Mouse (Mus musculus): ENCODE measurements around the gene Capn2. TPM values are rescaled to one million over a fixed set of nuclear protein-coding genes. Genes with fewer than 3 reads are reported as not detected.

The Capn2 gene
- total RNA-seq, 2 experiments from 2014 or later: 60.2 to 70.7 TPM

DNA sequence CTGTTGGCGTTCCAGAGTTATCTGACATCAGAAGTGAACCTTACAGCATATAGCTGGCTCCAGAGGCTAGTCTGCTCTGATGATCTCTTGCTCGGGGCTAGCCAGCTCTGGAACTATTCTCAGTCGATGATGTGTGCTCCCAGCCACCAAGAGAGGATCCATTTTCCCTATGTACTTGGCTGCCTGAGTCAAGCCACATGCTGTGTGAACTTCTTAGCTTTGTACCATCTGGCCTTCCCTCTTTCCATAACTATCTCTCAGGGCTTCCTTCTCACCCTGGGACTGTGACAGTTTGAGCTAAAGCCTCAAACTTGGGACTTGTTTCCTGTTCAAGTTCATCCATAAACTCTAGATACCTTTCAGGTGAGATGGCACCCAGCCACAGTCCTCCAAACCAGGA lies 16.2 kb upstream of the Capn2 start:
- intact Hi-C loops (cut with DNase I; ENCODE audit: low total_unique reads): loop anchor here (10.0 kb wide), 1 partner anchor 409 kb away; the partner anchor contains the start of gene Srp9
- DNase-seq: no peak

DNA sequence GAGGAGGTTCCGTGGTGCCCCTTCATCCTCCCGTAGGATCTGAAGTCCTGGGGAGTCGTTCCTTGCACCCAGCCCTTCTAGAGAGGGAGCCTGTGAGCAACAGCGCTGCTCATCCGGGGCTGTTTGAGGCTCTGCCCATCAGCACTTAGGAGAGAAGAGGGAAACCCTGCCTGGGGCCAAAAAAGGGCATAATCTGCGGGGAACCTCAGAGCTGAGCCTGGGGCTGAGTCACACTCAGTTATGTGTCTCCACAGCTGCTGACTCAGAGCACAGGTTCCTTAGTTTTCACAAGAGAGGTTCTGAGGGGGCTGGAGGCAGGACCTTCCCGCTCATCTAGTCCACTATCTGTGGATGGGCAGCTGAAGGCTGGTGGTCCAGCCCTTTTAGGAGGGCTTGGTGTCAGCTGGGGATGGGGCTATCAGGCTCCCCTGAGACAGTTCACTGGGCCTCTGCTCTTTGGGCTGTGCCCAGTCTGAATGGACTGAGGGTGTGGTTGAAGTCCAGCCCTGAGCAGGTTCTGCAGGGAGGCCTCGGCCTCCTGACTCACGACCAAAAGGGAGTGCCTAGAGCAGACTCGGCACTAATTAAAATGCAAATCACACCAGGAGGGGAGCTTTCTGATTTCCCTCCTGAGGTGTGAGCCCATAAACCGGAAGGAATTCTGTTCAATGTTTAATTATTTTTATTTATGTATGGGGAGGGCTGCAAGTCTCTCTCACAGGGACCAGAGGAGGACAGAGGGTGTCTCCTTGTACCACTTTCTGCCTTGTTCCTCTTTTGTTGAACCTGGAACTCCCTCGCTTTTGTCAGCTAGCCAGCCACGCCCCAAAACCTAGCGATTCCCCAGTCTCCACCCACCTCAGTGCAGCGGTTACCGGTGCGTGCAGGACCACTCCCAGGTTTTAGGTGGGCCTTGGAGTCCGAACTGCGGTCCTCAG lies 10.8 kb upstream of the Capn2 start:
- peak; percentile 50 for DNase-seq
- intact Hi-C loops (cut with DNase I; ENCODE audit: low total_unique reads): no loop called here

DNA sequence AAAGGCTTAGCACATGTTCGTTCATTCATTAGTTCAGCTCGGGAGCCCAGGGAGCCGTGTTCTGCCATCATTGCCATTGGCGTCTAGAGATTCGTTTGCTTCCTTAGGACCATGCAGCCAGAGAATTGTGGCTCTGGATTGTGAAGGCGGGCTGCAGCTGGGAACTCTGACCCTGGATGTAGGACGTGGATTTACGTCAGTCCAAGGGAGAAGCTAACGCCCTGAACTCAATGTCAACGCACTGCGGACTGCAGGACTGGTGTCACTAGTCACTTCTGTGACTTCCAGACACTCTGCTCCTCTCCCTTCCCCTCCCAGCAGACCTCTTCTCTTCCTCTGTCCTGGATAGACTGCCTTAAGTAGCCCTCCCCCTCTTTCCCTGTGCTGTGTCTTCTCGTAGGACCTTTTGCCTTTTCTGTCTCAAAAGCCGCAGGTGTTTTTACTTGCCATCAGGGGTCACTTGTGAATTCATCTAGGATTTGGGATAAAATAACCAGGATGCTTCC lies 9.9 kb upstream of the Capn2 start:
- no peak for DNase-seq
- intact Hi-C loops (cut with DNase I; ENCODE audit: low total_unique reads): no loop called here

DNA sequence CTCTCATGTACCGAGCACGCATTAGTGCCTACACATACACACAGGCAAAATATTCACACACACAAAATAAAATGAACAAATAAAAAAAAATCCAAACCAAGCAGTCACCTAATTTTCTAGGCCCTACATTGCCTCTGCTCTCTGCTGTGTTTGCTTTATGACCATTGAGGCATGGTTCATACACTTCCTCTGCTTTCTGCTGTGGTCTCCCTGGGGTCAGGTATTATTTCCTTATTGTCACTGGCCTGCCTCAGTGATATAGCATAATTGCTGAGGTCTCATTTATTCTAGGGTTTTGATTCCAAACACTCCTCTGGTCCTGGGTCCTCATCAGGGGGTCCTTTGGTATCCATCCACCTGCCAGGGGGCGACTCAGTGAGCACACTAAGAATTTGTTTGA lies 8.2 kb upstream of the Capn2 start:
- intact Hi-C loops (cut with DNase I; ENCODE audit: low total_unique reads): no loop called here

DNA sequence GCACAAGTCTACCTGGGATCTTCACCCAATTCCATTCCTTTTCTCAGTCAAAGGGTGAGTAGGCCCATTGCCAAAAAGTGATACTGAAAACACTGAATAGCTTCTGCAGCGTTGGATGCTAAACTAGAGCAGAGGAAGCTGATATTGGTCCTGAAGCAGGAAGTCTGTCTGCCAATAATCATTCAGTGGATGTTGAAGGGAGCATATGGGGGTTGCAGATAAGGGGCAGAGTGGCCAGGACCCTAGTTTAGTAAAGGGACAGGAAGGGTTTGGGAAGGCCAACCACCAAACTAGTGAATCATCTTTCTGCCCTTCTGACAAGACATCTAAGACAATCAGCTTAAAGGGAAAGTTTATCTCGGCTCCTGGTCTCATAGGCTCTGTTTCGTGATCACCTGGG lies 6.3 kb upstream of the Capn2 start:
- no peak for DNase-seq
- intact Hi-C loops (cut with DNase I; ENCODE audit: low total_unique reads): no loop called here

More for the DNA sequence above, 8.2 kb upstream of the Capn2 start:
- no peak for DNase-seq

DNA sequence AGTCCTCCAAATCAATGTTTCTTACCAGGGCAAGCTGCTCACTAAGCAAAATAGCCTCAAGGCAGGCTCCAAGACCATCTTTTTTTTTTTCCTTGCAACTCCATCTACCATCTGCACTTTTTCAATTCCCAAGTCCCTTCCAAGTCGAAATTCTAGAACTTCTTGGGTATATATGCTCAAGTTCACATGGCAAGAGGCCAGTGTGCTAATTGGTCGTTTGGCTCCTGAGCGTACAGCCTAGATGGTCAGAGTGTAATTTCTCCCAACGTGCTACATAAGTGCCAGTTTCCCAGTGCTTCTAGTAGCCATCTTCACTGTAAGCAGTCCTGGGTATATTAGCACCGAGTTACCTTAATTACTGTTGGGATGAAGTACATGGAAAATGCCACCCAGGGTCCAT lies 5.6 kb upstream of the Capn2 start:
- no peak for DNase-seq
- intact Hi-C loops (cut with DNase I; ENCODE audit: low total_unique reads): no loop called here

DNA sequence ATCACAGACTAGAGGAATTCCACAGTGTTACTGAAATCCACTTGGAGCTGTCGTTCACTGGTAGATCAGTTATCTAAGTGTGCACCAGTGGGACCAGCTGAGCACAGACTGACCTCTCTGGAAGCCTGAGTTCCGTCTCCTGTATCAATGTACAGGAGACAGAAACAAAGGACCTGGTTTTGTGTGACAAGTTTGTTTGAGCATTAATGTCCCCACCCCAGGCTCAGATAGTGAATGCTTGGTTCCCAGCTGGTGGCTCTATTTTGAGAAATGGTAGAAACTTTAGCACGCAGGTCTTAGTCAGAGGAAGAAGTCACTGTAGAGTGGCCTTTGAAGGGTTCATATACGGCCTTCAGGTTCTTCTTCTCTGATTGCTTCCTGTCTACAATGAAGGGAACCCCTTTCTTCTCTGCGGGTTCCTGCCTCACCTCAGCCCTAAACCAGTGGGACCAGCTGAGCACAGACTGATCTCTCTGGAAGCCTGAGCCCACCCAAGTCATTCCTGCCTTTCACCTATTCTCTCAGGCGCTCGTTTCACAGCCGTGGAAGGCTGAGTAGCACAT lies 3.6 kb upstream of the Capn2 start:
- no peak for DNase-seq
- intact Hi-C loops (cut with DNase I; ENCODE audit: low total_unique reads): no loop called here

DNA sequence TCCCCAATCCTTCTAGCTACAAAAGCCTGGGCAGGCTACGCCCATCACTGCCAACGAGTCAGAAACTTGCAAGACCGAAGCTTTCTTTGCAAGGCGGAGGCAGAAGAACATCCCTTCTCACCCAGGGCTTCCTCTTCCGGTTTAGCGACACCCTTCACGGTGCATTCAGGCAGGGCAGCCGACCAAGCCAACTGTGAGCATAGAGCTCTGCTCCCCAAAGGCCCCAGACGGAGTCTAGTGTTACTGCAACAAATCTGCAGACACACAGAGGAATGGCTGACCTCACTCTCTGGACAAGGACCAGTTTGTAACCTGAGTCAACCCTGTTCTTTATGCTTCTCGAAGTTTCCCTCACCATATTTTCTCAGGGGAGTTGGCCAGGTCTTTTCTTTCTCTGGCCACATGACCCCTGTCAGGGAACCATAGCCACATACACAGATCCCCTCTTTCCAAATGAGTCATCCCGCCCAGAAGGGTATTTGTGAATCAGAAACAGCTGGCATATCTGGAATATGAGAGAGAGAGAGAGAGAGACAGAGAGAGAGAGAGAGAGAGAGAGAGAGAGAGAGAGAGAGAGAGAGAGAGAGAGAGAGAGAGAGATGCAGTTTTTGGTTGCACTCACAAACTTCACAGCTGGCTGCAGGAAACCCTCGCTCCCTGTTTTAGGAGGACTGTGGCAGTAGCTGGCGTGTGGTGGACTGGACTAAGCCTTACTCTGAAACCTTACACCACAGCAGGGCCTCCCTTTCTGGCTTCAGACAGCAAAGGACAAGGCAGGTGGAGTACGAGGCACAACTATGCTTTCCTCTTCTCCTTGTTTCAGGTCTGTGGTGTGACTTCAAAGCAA lies 2.9 kb upstream of the Capn2 start:
- peak; percentile 89 for DNase-seq
- intact Hi-C loops (cut with DNase I; ENCODE audit: low total_unique reads): no loop called here

DNA sequence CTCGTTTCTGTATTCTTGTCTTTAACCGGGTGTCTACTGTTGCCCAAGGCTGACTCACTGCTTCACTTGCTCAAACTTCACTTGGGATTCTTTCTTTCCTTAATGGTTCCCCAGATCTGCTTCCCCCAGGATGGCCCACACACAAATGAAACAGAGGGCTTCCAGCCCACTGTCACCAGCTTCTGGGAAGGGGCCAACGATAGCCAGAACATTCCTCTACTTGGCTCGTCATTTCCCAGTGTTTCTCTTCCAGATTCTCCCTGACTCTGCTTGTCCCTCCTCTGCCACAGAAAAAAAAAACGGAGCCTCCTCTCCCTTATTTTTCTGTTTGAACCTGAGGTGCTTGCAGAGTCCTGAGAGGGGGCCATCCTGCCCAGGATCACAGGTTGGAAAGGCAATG lies 1.9 kb upstream of the Capn2 start:
- no peak for DNase-seq
- intact Hi-C loops (cut with DNase I; ENCODE audit: low total_unique reads): no loop called here

DNA sequence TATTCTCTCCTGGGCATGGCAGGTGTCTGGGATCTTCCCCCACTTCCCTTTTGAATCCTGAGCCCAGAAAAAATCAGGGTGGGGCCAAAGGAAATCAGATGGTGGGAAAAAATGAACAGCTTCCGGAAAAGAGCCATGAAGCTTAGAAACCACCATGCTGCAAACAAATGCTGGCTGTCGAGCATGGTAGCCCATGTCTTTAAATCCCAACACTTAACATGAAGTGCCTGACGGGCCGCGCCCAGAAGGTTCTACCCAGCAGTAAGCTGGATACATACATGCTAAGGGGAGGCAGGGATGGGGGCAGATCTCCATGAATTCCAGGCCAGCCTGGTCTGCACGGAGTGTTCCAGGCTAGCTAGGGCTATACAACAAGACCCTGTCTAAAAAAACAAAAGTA lies 1.4 kb upstream of the Capn2 start:
- no peak for DNase-seq
- intact Hi-C loops (cut with DNase I; ENCODE audit: low total_unique reads): no loop called here

DNA sequence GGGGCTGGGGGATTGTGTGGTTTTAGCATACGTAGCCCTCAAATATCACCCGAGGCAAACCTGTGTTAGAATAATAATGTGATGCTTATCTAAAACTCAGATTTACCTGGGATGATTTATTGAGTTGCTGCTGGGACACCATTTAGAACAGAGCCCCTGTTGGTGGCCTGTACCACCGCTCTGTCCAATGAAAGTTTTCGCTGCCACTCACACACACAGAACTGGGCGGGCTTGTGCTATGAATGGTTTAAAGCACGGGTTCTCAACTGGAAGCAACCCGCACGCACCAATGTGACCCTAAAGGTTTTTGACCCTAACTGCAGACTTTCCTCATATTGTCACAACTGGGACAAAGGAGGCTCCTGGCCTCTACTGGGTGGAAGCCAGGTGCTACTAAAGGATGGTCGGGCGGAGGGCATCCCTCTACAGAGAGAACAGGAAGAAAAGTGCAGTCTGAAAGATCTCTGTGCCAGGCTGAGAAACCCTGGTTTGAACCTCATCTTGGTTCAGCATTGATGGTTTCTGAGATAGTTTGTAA lies 804 bp upstream of the Capn2 start:
- intact Hi-C loops (cut with DNase I; ENCODE audit: low total_unique reads): no loop called here

DNA sequence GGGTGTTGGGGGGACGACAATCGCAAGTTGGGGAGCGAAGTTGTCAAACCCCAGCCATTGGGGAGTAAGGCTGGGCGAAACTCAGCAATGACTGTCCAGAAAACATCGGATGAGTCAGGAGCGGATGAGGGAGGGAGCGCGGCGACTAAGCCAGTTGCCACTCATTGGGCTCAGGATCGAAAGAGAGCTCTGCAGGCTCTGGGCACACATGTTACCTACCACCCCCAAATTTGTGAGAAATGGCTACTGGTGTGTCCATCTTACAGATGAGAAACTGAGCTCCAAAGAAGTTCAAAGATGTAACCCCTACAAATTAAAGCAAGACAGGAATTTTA lies 236 bp upstream of the Capn2 start:
- intact Hi-C loops (cut with DNase I; ENCODE audit: low total_unique reads): no loop called here
- no peak for DNase-seq

More for the DNA sequence above, 804 bp upstream of the Capn2 start:
- DNase-seq: no peak

DNA sequence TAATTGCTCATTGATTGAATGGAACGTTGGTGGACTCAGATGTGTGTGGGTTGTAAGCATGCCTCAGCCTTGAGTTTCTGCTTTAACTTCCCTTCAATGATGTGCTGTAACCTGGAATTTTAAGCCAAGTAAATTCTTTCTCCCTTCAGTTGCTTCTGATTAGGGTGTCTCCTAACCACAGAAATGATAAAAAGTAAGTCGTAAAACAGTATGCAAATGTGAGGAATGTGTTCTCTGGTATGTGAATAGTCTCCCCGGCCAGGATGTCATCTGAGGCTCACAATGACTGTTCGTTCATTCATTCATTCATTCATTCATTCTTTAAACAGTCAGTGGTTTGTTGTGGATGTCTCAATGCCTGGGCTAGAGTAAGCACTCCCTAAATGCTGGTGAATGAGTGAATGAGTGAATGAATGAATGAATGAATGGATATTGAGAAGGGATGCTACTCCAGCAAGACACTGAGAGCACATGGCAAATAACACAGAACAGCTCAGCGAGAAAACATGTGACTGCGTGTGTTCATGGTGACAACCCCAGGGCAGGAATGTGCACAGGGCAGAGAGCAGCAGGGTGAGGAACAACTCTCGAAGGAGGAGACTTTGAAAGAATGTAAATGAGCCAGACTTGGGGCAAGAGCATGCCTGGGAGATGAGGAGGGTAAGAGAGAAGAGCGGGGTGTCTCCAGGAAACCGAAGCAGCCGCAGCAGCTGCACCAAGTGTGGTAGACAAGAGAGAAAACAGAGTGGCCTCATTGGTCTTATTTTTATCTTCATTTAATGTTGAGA lies 2.4 kb downstream of the Capn2 start:
- intact Hi-C loops (cut with DNase I; ENCODE audit: low total_unique reads): no loop called here
- no peak for DNase-seq

DNA sequence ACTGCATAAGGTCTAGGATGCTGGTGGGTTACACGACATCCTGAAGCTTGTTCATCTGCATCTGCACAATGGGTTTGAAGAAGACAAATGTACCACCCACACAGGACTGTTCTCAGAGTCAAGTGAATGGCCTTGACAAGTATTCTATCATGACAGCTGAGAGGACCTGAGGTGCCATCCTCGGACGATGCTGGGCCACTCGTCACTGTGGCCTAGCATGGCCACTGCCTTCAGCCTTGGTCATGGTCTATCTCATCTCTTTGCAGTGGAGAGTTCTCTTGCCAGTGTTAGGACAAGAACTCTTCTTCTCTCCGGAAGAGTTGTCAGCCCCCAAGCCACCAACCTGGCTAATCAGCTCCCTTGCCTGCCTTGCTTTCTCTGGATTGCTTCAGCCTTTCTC lies 3.7 kb downstream of the Capn2 start:
- no peak for DNase-seq
- intact Hi-C loops (cut with DNase I; ENCODE audit: low total_unique reads): loop anchor here (2.0 kb wide), 1 partner anchor 23 kb away; no protein-coding TSS in a partner anchor

DNA sequence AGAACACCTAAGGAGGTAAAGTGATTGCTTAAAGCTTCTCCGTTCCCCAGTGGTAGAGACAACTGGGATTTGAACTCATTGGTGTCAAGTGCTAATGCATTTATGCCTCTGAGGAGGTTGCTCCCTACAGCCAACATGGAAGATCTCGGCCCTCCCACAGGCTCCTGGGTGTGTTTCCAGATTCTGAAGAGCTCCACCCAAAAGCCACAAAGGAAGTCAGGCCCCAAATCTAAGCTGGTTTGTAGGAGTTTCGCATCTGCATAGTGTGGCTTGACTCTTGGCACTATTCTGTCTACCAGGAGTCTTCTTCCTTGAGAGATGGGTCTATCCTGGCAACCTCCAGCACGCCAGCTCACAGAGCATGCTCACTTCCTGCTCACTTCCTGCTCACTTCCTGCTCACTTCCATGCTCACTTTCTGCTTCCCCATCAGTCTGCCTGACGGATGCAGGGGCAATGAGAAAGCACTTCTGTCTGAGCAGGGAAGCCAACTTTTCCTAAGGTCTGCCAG lies 4.5 kb downstream of the Capn2 start:
- no peak for DNase-seq
- intact Hi-C loops (cut with DNase I; ENCODE audit: low total_unique reads): loop anchor here (2.0 kb wide), 1 partner anchor 22 kb away; no protein-coding TSS in a partner anchor

DNA sequence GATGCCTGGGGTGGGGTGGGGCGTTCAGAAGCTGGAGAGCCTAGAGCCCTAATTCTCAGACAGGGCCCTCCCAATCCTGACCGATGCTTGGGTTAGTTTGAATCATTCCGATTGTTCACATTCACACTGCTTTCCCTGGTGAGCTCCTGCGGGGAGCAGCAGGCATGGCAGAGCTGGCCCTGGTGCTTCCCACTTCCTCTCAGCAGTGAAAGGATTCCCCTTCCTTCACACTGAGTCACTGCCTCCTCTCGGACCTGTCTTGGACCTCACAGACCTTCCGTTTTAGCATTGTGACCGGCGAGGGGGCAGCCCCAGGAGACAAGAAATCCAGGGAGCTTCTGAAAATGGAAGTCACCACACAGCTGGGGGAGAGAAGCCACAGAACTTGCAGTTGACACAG lies 5.6 kb downstream of the Capn2 start:
- DNase-seq: no peak
- intact Hi-C loops (cut with DNase I; ENCODE audit: low total_unique reads): loop anchor here (2.0 kb wide), 1 partner anchor 21 kb away; no protein-coding TSS in a partner anchor

DNA sequence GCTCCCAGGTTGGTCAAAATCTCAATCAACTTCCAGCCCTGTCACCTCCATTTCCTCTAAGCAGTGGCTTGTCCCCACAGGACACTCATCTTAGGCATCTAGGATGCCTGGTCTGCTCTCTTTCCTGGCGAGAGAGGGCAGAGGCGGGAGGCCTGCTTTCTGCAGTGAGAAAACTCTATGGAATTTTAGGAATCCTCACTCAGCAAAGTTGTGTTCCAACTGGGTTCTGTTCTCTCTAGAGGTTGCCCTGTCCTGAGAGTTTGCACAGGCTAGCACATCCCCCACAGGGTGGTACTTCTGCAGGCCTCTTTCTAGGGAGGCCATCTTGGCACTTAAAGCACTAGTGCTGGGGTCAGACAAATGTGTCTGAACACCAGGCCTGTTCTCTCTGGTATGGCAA lies 6.3 kb downstream of the Capn2 start:
- no peak for DNase-seq
- intact Hi-C loops (cut with DNase I; ENCODE audit: low total_unique reads): no loop called here

DNA sequence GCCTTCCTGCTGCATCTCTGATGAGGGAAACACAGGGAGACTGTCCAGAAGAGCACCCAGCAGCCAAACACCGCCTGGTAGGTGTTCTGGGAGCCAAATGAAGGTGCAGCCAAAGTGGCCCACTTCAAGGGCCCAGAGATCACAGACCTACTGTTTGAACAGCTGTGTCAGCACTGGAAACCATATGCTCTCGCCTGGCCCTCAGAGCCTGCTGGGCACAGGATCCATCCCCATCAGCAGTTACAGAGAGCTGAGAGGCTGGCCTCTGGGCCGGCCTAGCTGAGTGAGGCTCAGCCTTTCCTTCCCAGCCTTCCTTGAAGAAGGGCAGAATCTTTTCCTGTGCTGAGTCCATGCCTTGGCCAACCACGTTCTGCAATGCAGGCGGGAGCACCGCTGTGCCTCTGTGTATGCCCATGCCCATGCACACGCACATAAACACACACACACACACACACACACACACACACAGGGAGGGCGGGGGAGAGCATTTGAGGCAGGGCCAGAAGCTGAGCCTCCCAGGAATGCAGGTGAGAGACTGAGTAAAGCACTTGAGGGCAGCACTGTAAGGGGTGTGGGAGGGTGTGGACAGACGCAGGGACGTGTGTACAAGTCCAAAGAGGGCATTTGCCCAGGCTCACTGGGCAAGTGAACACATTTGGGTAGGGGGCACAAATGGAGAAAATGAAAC lies 8.2 kb downstream of the Capn2 start:
- peak; percentile 60 for DNase-seq
- intact Hi-C loops (cut with DNase I; ENCODE audit: low total_unique reads): no loop called here

Data from gastrocnemius, postnatal 14 days (tissue).